Mouse (Mus musculus) cerebellum, adult 8-10 months (tissue): ENCODE results near the gene Hist4h4.
"Not testable (repeated sequence)": the region's sequence is repeated elsewhere in the genome, so short reads cannot be mapped to it uniquely, and the experiment has no call there.

Experiments
- DNase-seq: peaks from one replicate; pipeline ENCODE4 v3.0.0; 2022

Hist4h4 gene

GRCm38 (mm10) chr6:136813117-136813516, 8.9 kb upstream of the Hist4h4 start:
- DNase-seq: no peak

DNA sequence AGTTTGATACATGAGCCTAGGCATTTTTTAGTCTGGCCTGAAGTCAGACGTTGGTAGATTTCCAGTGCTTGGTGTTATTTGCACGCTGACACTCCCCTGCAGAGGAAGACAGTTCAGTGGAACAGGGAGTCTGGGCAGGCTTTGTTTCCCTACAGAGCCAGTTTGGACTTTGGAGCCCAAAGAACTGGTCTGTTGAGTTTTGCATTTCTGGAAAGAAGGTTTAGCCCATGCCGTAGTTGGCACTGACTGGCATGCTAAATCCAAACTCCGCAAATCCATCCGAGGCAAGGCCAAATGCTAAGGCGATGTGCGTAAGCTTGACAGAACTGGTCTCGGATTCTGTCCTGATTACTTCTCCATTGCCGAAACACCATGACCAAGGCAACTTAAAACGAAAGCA, 7.0 kb upstream of the Hist4h4 start:
- no peak for DNase-seq

DNA sequence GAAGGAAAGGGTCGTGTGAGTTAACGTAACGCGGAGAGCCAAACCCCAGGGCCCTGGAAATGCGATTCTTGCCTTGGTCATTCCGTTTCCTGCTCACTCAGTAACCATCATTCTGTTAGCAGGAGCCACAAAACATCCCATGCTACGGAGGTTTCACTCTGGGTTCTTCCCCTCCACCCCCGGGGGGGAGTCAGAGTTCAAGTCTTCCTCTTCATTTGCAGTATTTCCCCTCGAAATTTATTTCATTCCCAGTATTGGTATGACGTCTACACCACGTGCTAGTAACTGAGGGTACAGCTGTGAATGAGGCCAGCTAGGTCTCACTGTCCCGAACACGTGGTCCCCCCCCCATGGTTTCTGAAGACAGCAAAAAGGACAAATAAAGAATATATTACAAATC, 5.5 kb upstream of the Hist4h4 start:
- no peak for DNase-seq

DNA sequence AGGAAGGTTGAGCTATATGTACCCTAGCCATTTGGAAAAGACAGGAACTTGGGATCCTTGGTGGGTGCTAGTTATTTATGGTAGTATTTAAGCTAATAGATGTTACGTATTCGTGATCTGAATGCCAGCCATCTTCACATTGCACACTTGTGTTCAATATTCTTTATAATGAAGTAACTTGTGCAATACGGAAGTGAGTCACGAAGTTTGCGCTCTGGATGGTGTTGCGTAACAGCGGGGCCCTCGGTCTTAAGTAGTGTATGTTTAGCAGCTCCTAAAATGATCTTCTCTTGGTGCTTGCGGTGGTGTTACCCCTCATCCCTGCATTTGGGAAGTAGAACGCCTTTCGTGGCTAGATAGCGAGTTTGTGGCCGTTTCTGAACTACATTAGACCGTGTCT, 4.9 kb upstream of the Hist4h4 start:
- no peak for DNase-seq

- DNase-seq: no peak
These were observed 4.4 kb upstream of the Hist4h4 start for GRCm38 (mm10) chr6:136808631-136809046.

DNA sequence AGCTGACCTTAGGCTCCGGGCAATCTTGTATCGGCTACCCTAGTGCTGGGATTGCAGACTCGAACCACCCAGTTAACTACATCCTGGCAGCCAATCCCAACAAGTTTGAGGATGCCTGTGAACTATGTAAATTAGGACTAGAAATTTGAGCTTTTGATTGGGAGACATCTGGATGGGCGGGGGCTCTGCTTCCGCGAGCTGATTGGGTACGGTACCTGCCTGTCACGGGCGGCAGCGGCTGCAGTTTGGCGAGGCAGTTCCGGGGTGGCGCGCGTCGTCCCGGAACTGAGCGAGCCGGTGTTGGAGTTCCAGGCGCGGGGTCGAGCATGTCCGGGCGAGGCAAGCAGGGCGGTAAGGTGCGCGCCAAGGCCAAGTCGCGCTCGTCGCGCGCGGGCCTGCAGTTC, 3.8 kb upstream of the Hist4h4 start, which contains the start of gene H2afj:
H2afj (plus strand) TSS at position 231 of the 404 bp plus-strand sequence.
- DNase-seq: peak; percentile 98

GRCm38 (mm10) chr6:136807395-136808013, 3.3 kb upstream of the Hist4h4 start:
- no peak for DNase-seq

GRCm38 (mm10) chr6:136806819-136807218, 2.6 kb upstream of the Hist4h4 start:
- no peak for DNase-seq

- no peak for DNase-seq
These were observed 1.2 kb upstream of the Hist4h4 start for GRCm38 (mm10) chr6:136805409-136805775.

DNA sequence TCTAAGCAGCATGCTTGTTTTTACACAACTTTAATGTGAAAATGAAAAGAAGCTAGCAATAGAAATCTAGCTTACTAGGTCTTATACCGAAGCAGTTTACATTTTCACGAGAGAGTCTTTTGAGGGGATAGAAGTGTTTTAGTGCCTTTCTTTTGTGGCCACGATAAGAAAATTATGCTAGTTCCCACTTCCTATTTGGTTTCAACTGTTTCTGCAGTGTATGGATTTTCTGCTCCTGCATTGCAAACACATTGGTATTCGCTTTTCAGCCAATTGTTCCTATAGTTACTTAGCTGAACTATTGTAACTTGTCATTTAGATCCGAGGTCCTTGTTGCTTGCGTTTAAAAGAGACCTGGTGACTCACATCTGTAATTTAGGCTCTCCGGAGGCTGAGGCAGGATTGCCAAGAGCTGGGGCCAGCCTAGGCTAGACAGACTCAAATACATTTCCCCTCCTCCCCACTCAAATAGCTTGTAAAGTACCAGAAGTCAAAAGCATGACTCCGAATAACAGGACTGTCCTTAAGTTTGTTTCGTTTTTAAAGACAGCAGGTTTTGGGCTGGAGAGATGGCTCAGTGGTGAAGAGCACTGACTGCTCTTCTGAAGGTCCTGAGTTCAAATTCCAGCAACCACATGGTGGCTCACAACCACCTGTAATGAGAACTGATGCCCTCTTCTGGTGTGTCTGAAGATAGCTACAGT, 642 bp upstream of the Hist4h4 start:
- DNase-seq: no peak

GRCm38 (mm10) chr6:136803093-136803738, 999 bp downstream of the Hist4h4 start:
- DNase-seq: no peak

DNA sequence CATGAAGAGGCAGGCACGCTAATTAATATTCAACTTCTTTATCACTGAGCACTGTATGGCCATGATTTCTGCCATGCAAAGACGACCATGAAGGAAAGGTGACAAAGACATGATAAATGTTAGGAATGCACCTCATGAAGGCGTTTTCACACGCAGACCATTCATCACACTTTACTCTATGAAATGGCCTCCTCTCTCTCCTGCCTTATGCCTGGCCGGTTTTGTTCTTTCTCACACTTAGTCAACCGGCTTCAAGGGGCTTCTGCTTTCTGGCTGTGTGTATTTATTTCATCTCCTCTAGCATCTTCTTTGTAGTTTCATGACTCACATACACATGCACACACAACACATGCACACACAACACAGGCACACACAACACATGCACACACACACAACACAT, 2.9 kb downstream of the Hist4h4 start:
- DNase-seq: no peak

GRCm38 (mm10) chr6:136800710-136801109, 3.5 kb downstream of the Hist4h4 start:
- DNase-seq: no peak

GRCm38 (mm10) chr6:136797874-136798693, 6.1 kb downstream of the Hist4h4 start:
- DNase-seq: not testable (repeated sequence)

GRCm38 (mm10) chr6:136795850-136796249, 8.4 kb downstream of the Hist4h4 start:
- DNase-seq: no peak

- no peak for DNase-seq
These were observed 9.1 kb downstream of the Hist4h4 start for GRCm38 (mm10) chr6:136795110-136795509.

DNA sequence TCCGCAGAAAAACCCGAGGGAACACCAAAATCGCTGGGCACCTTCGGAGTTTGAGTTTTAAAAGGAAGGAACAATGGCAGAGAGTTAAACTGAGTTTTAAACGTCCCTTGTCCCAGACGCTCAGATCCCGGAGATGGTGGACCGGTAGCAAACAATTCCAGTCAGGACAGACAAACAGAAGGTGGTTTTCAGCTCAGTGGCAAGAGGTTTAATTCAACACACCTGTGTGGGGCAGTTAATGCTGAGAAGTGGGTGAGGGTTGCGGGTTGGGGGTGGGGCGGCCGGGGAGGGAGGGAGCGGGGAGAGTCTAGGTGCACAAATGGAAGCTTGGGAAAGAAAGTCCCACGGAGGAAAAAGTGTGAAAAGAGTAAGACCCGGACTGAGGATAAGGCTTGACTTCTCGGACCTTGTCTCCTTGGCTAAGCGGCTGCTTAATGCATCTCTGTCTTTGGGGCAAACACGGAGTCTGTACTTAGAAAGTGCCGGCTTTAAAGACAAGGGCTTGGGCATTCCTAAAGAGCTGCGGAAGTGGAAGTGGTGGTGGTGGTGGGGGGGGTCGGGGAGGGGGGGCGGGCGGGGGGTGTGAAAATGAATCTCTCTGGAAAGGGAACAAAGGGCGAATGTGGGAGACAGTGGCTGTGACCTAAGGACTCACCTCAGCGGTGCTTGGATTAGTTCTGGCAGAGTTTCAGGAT, 10.2 kb downstream of the Hist4h4 start:
- no peak for DNase-seq

- no peak for DNase-seq
These were observed 11.1 kb downstream of the Hist4h4 start for GRCm38 (mm10) chr6:136792884-136793758.

GRCm38 (mm10) chr6:136789391-136789971, 14.7 kb downstream of the Hist4h4 start:
- no peak for DNase-seq

DNA sequence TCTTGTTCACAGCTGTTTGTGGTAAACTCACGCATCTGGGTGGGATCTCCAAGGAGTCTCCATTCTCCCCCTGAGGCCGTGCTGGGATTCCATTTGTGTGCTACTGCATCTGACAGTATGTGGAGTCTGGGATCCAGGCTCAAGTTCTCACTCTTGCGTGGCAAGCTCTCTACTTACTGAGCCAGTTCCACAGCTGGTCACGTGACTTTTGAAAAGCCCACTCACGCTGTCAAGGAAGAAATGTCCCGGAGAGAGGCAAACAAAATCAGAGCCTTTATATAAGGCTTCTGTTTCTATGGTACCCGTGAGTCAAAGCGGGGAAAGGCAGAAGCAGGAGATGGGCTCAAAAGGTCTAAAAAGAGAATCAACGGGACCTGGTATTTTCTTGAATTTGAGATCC, 21.5 kb downstream of the Hist4h4 start:
- DNase-seq: no peak

DNA sequence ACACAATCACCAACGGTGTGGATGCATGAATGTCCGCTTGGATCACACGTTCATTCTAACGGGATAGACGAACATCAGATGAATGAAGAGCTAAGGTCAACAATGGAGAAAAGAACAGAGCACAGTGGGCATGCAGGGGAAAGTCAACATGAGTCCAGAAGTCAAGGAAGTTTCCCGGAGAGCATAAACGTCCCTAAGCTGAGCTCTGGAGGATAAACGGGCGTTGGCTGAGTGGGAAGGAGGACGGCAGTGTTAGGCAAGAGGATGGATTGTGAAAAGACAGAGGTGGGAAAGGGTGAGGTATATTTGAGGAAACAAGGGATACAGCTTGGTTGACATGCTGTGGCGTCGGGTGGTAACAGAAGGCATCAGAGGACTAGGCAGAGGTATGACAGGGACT, 22.1 kb downstream of the Hist4h4 start:
- DNase-seq: no peak
